Mouse (Mus musculus) hindbrain, embryonic 13.5 days (tissue): ENCODE data around the gene Klhl33. TPM values are rescaled to one million over a fixed set of nuclear protein-coding genes. Genes with fewer than 3 reads are reported as not detected.
"Not testable (repeated sequence)": the region's sequence is repeated elsewhere in the genome, so short reads cannot be mapped to it uniquely, and the experiment has no call there.

ENCODE experiments used
- ATAC-seq: fragments of 200-750 bp; cut with Nextera tagmentation; 2 replicates; pipeline ENCODE4 v1.8.0; 2017; ENCODE audit warnings: moderate TSS enrichment; ENCODE audit not compliant: low FRiP score
- H3K27ac ChIP-seq: fragments of 300-500 bp; sonication (generic); 2 replicates; pipeline ENCODE4 v1.5.1; 2015; ENCODE audit warnings: inconsistent platforms, mild to moderate bottlenecking, moderate library complexity
- H3K27me3 ChIP-seq: fragments of 300-500 bp; sonication (generic); 2 replicates; pipeline ENCODE4 v1.6.1; 2015; ENCODE audit warnings: mild to moderate bottlenecking, inconsistent platforms
- H3K36me3 ChIP-seq: fragments of 300-500 bp; sonication (generic); 2 replicates; pipeline ENCODE4 v1.6.1; 2015; ENCODE audit warnings: mild to moderate bottlenecking, inconsistent platforms
- H3K4me1 ChIP-seq: fragments of 300-500 bp; sonication (generic); replicated peaks from 2 replicates; pipeline ENCODE4 v1.6.1; 2015; ENCODE audit warnings: inconsistent platforms
- H3K4me2 ChIP-seq: fragments of 300-500 bp; sonication (generic); 2 replicates; pipeline ENCODE4 v1.6.1; 2015; ENCODE audit warnings: inconsistent platforms, mild to moderate bottlenecking, moderate library complexity
- H3K4me3 ChIP-seq: fragments of 300-500 bp; sonication (generic); 2 replicates; pipeline ENCODE4 v1.5.1; 2015; ENCODE audit warnings: mild to moderate bottlenecking, inconsistent platforms
- H3K9ac ChIP-seq: fragments of 300-500 bp; sonication (generic); 2 replicates; pipeline ENCODE4 v1.6.1; 2015; ENCODE audit warnings: mild to moderate bottlenecking, inconsistent platforms
- H3K9me3 ChIP-seq: fragments of 300-500 bp; sonication (generic); 2 replicates; pipeline ENCODE4 v1.6.1; 2016; ENCODE audit warnings: inconsistent platforms
- WGBS: fragments of 180-500 bp; shearing (Covaris S2); methylation state at CpG from one replicate; pipeline ENCODE4 v1.1.7; 2015; 5-methylcytosine and 5-hydroxymethylcytosine counted together
- polyA plus RNA-seq: library from polyadenylated mRNA; unstranded; fragments of >200 nt; fragmentation: Nextera tagmentation; extraction: Ambion mirVana; gene quantifications from 2 replicates; pipeline ENCODE4 v1.2.1, GENCODE M21; 2015

Klhl33 gene
- polyA plus RNA-seq: 0.83 and 1.3 TPM in 2 replicates

GRCm38 (mm10) chr14:50897374-50897765 lies at the start of gene Klhl33:
TSS of gene Klhl33 (minus strand) at chr14:50897507.
- peaks cover 12% of the 10 kb centered on the region for H3K27me3 ChIP-seq

GRCm38 (mm10) chr14:50945526-50945925 lies 48.2 kb upstream of the Klhl33 start:
- H3K9ac ChIP-seq: 0 out of 2 replicates have a peak overlapping the region, but pooled peaks have one; percentile 67
- H3K4me1 ChIP-seq, H3K27ac ChIP-seq, H3K9me3 ChIP-seq, H3K27me3 ChIP-seq, ATAC-seq, H3K36me3 ChIP-seq: not testable (repeated sequence)
- WGBS: 39% methylated on average over 3 of the region's 3 CpGs
- peak overlapping the region; percentile 61 for H3K4me2 ChIP-seq
- H3K4me3 ChIP-seq: peak overlapping the region; percentile 47

More at GRCm38 (mm10) chr14:50897374-50897765, at the start of gene Klhl33:
- ATAC-seq: no peak
- Histone ChIP-seq H3K4me1 (peaks cover 17% of the 10 kb centered on the region), H3K4me3 (peak within 1 kb of the TSS; percentile 55), H3K9me3 (no peaks in the 10 kb centered on the region), H3K9ac (peak within 1 kb of the TSS; percentile 78), H3K27ac (peak within 1 kb of the TSS; percentile 24), H3K36me3 (no peaks in the 10 kb centered on the region), H3K4me2 (peak within 1 kb of the TSS; percentile 91)
- 51% methylated on average over 7 of the region's 7 CpGs for WGBS

DNA sequence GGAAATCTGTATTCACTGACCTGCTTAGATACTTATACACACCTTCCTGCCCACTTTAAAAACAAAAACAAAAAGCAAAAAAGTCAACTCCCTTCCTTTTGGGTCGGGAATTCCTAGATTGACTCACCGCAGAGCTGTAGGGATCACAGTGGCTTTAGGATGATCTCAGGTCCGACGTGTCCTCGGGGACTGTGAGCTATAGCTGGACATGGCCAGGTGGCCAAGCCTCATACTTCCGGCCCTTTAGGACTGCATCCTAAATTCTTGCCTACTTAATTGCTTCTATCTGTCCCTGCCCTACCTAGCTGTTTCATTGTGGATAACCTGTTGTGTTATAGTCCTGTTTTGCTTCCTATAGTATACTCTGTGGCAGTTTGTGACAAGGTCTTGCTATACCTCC lies 47.8 kb upstream of the Klhl33 start:
- not testable (repeated sequence) for H3K4me1 ChIP-seq, H3K27me3 ChIP-seq, H3K36me3 ChIP-seq, H3K9me3 ChIP-seq
- peak; percentile 37; the same call in 1 of the 2 replicates for ATAC-seq
- Histone ChIP-seq H3K27ac (peak overlapping the region; percentile 83), H3K9ac (peak overlapping the region; percentile 67), H3K4me2 (peak overlapping the region; percentile 61), H3K4me3 (peak overlapping the region; percentile 47)
- WGBS: 8% methylated on average over 6 of the region's 6 CpGs

DNA sequence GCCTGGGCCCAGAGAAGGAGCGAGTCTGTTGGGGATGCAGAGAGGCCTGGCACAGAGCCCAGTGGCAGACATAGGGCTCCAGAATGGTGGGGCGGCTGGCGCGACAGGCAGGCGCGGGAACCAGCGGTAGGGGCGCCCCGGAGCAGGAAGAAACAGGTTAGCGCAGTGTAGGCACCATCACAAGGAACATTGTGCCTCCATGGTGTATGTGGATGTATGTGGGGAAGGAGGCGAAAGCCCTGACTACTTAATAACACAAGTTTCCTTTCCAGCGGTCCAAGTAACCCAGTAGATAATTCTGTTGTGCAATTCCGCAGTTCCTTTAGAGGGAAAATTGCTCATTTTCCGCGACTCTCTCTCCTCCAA lies 47.3 kb upstream of the Klhl33 start:
- ATAC-seq: peak; percentile 97
- not testable (repeated sequence) for H3K9me3 ChIP-seq, H3K4me1 ChIP-seq, H3K27me3 ChIP-seq, H3K36me3 ChIP-seq
- H3K4me3 ChIP-seq: peak overlapping the region; percentile 47
- H3K9ac ChIP-seq: peak overlapping the region; percentile 67
- H3K4me2 ChIP-seq: peak overlapping the region; percentile 61
- H3K27ac ChIP-seq: peak overlapping the region; percentile 83
- WGBS: under 1% methylated on average over 15 of the region's 15 CpGs

DNA sequence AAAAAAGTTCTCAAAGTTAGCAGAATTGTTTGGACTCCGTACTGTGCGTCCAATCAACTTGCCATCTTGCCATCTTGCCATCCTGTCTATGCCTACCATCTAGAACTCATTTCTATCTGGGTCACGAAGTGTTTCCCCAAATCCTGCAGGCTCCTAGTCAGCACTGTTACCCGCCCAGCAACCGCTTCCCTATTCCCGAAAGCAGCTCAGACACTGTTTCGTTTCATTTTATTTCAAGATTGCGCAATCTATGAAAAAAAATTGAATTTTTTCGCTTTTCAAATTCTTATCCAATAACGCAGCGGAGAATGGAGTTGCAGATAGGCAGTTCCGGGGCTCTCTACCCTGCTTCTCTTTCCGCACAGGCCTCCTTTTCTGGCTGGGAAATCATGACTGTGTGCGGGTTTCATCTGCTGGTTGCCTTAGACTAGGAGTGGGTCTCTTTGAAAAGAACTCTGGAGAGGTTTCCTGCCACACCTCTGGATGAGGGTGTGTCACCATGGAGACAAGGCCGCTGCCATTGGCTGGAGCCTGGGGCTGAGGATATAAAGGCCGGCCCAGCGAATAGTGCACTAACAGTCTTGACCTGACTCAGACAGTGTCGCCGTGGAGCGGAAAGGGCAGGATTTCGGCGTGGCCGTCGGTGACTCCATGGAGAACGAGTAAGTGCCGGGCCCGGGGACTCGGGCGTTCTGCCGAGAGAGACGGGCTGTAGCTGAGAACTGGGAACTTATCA lies 46.8 kb upstream of the Klhl33 start, which contains the start of gene Gm49342:
Gene Gm49342 (plus strand): TSS at position 586 of the 736 bp plus-strand sequence.
- Histone ChIP-seq H3K9me3 (no peaks in the 10 kb centered on the region), H3K4me3 (peak within 1 kb of the TSS; percentile 47), H3K36me3 (no peaks in the 10 kb centered on the region), H3K27me3 (no peaks in the 10 kb centered on the region), H3K9ac (peak within 1 kb of the TSS; percentile 67), H3K4me2 (peak within 1 kb of the TSS; percentile 61), H3K27ac (peak within 1 kb of the TSS; percentile 83), H3K4me1 (peaks cover 8% of the 10 kb centered on the region)
- peak; percentile 97 for ATAC-seq
- 19% methylated on average over 31 of the region's 31 CpGs for WGBS

- 46% methylated on average over 2 of the region's 2 CpGs for WGBS
- Histone ChIP-seq H3K27me3 (no peaks in the 10 kb centered on the region), H3K27ac (no peak overlapping the region), H3K36me3 (no peaks in the 10 kb centered on the region), H3K4me3 (no peak overlapping the region), H3K4me2 (no peak overlapping the region), H3K9me3 (no peaks in the 10 kb centered on the region), H3K4me1 (no peaks in the 10 kb centered on the region), H3K9ac (no peak overlapping the region)
- no peak for ATAC-seq
These were observed 41.6 kb upstream of the Klhl33 start for GRCm38 (mm10) chr14:50938940-50939339.

- Histone ChIP-seq H3K27ac (no peak overlapping the region), H3K4me2 (no peak overlapping the region), H3K4me1 (no peaks in the 10 kb centered on the region), H3K27me3 (no peaks in the 10 kb centered on the region), H3K9ac (no peak overlapping the region), H3K36me3 (no peaks in the 10 kb centered on the region), H3K9me3 (no peaks in the 10 kb centered on the region), H3K4me3 (no peak overlapping the region)
- ATAC-seq: no peak
- WGBS: 92% methylated on average over 3 of the region's 3 CpGs
These were observed 41.0 kb upstream of the Klhl33 start for GRCm38 (mm10) chr14:50938119-50938908.

GRCm38 (mm10) chr14:50936649-50937048 lies 39.3 kb upstream of the Klhl33 start:
- WGBS: 70% methylated on average over 1 of the region's 1 CpGs
- Histone ChIP-seq H3K4me3 (no peak overlapping the region), H3K27me3 (no peaks in the 10 kb centered on the region), H3K9ac (no peak overlapping the region), H3K36me3 (no peaks in the 10 kb centered on the region), H3K9me3 (no peaks in the 10 kb centered on the region), H3K4me2 (no peak overlapping the region), H3K27ac (no peak overlapping the region), H3K4me1 (peaks cover 4% of the 10 kb centered on the region)
- no peak for ATAC-seq

DNA sequence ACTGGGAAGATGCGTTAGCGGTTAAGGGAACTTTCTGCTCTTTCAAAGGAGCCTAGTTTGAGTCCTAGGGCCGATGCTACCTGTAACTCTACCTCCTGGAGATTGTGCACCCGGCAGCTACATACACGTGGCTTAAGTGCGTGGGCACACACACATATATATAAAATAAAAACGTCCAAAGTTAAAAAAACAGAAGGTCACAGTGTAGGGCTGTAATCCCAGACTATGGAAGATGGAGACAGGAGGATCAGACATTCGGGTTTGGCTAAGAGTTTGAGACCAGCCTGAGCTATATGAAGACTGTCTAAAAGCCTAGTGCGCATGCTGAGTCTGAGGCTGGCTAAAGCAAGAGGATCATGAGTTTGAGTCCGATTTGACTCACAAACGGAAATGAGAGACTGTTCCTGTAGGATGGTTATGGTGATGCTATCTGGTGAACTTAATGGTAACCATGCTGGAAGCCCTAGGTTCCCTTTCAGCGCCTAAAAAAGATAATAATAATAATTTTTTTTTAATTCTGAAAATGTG lies 34.2 kb upstream of the Klhl33 start:
- ATAC-seq: no peak
- peaks cover 28% of the 10 kb centered on the region for H3K36me3 ChIP-seq
- peak overlapping the region; percentile 59 for H3K4me2 ChIP-seq
- no peaks in the 10 kb centered on the region for H3K27me3 ChIP-seq
- WGBS: 8% methylated on average over 12 of the region's 12 CpGs
- peaks cover 38% of the 10 kb centered on the region for H3K4me1 ChIP-seq
- H3K4me3 ChIP-seq: peak overlapping the region; percentile 93
- no peaks in the 10 kb centered on the region for H3K9me3 ChIP-seq
- H3K9ac ChIP-seq: peak overlapping the region; percentile 63
- H3K27ac ChIP-seq: peak overlapping the region; percentile 90

GRCm38 (mm10) chr14:50930754-50931492 lies 33.6 kb upstream of the Klhl33 start, which contains the start of the genes Pip4p1 and Pnp:
TSS of gene Pip4p1 (minus strand) at chr14:50930856.
TSS of gene Pnp (plus strand) at chr14:50931082.
- Histone ChIP-seq H3K4me3 (peak within 1 kb of the TSS; percentile 93), H3K9me3 (no peaks in the 10 kb centered on the region), H3K4me1 (peaks cover 44% of the 10 kb centered on the region), H3K36me3 (peaks cover 33% of the 10 kb centered on the region), H3K4me2 (peak within 1 kb of the TSS; percentile 92), H3K27ac (peak within 1 kb of the TSS; percentile 91), H3K9ac (peak within 1 kb of the TSS; percentile 99), H3K27me3 (no peaks in the 10 kb centered on the region)
- under 1% methylated on average over 67 of the region's 68 CpGs for WGBS
- ATAC-seq: peak; percentile 100

- Histone ChIP-seq H3K36me3 (peaks cover 33% of the 10 kb centered on the region), H3K9me3 (no peaks in the 10 kb centered on the region)
- WGBS: under 1% methylated on average over 38 of the region's 38 CpGs
These were observed 33.1 kb upstream of the Klhl33 start for GRCm38 (mm10) chr14:50930377-50930753.

More at GRCm38 (mm10) chr14:50930377-50930753, 33.1 kb upstream of the Klhl33 start:
- H3K27ac ChIP-seq: peak overlapping the region; percentile 91
- H3K4me1 ChIP-seq: peaks cover 50% of the 10 kb centered on the region
- H3K4me3 ChIP-seq: peak overlapping the region; percentile 93
- peak; percentile 62 for ATAC-seq
- no peaks in the 10 kb centered on the region for H3K27me3 ChIP-seq
- H3K9ac ChIP-seq: peak overlapping the region; percentile 99
- H3K4me2 ChIP-seq: peak overlapping the region; percentile 92
